Mouse (Mus musculus) intestine, embryonic 15.5 days (tissue): ENCODE data around the gene Srd5a2. TPM values are rescaled to one million over a fixed set of nuclear protein-coding genes. Genes with fewer than 3 reads are reported as not detected.

Source experiments
- ATAC-seq: fragments of 200-750 bp; cut with Nextera tagmentation; 2 replicates; pipeline ENCODE4 v1.8.0; 2017; ENCODE audit warnings: moderate TSS enrichment, moderate library complexity
- H3K27ac ChIP-seq: fragments of 300-500 bp; sonication (generic); 2 replicates; pipeline ENCODE4 v1.5.1; 2015; ENCODE audit warnings: mild to moderate bottlenecking, inconsistent platforms
- H3K27me3 ChIP-seq: fragments of 300-500 bp; sonication (generic); replicated peaks from 2 replicates; pipeline ENCODE4 v1.6.1; 2015; ENCODE audit warnings: inconsistent platforms
- H3K36me3 ChIP-seq: fragments of 300-500 bp; sonication (generic); 2 replicates; pipeline ENCODE4 v1.6.1; 2015; ENCODE audit warnings: inconsistent platforms
- H3K4me1 ChIP-seq: fragments of 300-500 bp; sonication (generic); replicated peaks from 2 replicates; pipeline ENCODE4 v1.6.1; 2015; ENCODE audit warnings: inconsistent platforms
- H3K4me2 ChIP-seq: fragments of 300-500 bp; sonication (generic); replicated peaks from 2 replicates; pipeline ENCODE4 v1.6.1; 2015; ENCODE audit warnings: mild to moderate bottlenecking, inconsistent platforms
- H3K4me3 ChIP-seq: fragments of 300-500 bp; sonication (generic); replicated peaks from 2 replicates; pipeline ENCODE4 v1.5.1; 2015; ENCODE audit warnings: inconsistent platforms
- H3K9ac ChIP-seq: fragments of 300-500 bp; sonication (generic); 2 replicates; pipeline ENCODE4 v1.6.1; 2015; ENCODE audit warnings: inconsistent platforms
- H3K9me3 ChIP-seq: fragments of 300-500 bp; sonication (generic); 2 replicates; pipeline ENCODE4 v1.6.1; 2016; ENCODE audit warnings: inconsistent platforms
- WGBS: fragments of 180-500 bp; shearing (Covaris S2); methylation state at CpG from one replicate; pipeline ENCODE4 v1.1.7; 2015; 5-methylcytosine and 5-hydroxymethylcytosine counted together
- polyA plus RNA-seq: library from polyadenylated mRNA; unstranded; fragments of >200 nt; fragmentation: Nextera tagmentation; extraction: Ambion mirVana; gene quantifications from 2 replicates; pipeline ENCODE4 v1.2.1, GENCODE M21; 2015

Srd5a2 gene
- polyA plus RNA-seq, 1 experiment from 2014 or later = 0.36 TPM

DNA sequence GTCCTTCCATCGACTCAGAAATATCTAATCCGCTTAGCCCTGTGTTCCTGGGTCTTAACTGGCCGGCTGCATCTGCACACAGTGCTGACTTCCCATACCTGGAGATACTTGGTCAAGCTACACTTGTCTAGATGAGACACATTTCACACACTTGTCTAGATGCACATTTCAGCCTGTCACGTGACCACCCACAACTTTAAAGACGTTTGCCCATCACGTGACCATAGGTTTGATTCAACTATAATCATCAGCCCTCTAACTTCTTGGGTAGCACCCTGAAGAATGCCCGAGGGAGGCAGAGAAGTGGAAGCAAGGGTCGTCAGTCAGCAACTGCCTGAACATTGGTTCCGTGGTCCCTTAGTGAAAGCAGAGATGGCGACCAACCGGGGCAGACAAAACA lies 75.1 kb downstream of the Srd5a2 start:
- H3K36me3 ChIP-seq = no peaks in the 10 kb centered on the region
- 90% methylated on average over 11 of the region's 11 CpGs for WGBS
- H3K9ac ChIP-seq = no peak overlapping the region
- H3K4me3 ChIP-seq = no peak overlapping the region
- H3K27me3 ChIP-seq = no peaks in the 10 kb centered on the region
- no peaks in the 10 kb centered on the region for H3K9me3 ChIP-seq
- H3K4me2 ChIP-seq = no peak overlapping the region
- no peak overlapping the region for H3K27ac ChIP-seq
- no peaks in the 10 kb centered on the region for H3K4me1 ChIP-seq
- ATAC-seq = no peak

- WGBS = 69% methylated on average over 4 of the region's 4 CpGs
- Histone ChIP-seq H3K27me3 (no peaks in the 10 kb centered on the region), H3K9me3 (no peaks in the 10 kb centered on the region), H3K4me1 (no peaks in the 10 kb centered on the region), H3K27ac (no peak overlapping the region), H3K36me3 (no peaks in the 10 kb centered on the region), H3K9ac (no peak overlapping the region), H3K4me3 (no peak overlapping the region), H3K4me2 (no peak overlapping the region)
- no peak for ATAC-seq
These were observed 76.4 kb downstream of the Srd5a2 start for GRCm38 (mm10) chr17:73971291-73971690.

DNA sequence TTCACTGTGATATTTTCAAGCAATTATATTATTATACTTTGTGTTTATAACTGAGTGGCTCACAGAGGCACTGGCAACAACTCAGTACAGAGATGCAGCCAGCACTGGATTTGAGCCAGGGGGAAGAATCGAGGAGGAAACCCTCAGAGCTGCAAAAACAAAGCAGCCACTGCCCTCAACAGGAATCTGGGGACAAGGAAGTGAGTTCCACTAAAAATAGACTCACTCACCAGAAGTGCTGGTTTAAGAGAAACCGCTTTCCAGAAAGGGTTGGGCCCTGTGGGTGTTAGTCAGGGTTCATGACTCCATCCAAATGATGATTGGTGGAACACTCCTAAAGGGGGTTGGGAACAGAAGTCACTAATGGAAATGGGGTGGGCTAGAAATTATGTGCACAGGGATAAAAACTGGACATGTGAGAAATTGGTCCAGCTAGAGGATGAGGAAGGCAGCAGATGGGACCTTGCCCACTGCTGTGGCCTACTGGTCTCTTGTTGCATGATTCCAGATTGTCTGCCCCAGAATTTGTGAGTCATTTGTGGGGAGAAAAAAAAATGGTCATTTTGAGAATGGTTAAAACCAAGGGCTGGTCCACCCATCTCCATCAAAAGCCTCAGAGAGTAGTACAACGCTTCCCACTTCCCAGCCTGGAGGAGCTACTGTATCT lies 77.2 kb downstream of the Srd5a2 start:
- Histone ChIP-seq H3K9ac (no peak overlapping the region), H3K4me2 (no peak overlapping the region), H3K27ac (no peak overlapping the region), H3K4me1 (no peaks in the 10 kb centered on the region), H3K9me3 (no peaks in the 10 kb centered on the region), H3K36me3 (no peaks in the 10 kb centered on the region), H3K27me3 (no peaks in the 10 kb centered on the region), H3K4me3 (no peak overlapping the region)
- 52% methylated on average over 3 of the region's 3 CpGs for WGBS
- peak; percentile 51 for ATAC-seq

Other genes starting within 250 kb of the Srd5a2 start
- gene Ehd3, start 243.8 kb downstream of the Srd5a2 start, polyA plus RNA-seq = 6.1 and 6.2 TPM in 2 replicates
- 1.9 and 2.3 TPM in 2 replicates for gene Xdh, start 97.7 kb downstream of the Srd5a2 start, polyA plus RNA-seq
- 73.1 and 75.9 TPM in 2 replicates for gene Memo1, start 247.6 kb upstream of the Srd5a2 start, polyA plus RNA-seq